Comparison of ENCODE assay signal across 9 mouse cellular contexts in the genomic region with DNA sequence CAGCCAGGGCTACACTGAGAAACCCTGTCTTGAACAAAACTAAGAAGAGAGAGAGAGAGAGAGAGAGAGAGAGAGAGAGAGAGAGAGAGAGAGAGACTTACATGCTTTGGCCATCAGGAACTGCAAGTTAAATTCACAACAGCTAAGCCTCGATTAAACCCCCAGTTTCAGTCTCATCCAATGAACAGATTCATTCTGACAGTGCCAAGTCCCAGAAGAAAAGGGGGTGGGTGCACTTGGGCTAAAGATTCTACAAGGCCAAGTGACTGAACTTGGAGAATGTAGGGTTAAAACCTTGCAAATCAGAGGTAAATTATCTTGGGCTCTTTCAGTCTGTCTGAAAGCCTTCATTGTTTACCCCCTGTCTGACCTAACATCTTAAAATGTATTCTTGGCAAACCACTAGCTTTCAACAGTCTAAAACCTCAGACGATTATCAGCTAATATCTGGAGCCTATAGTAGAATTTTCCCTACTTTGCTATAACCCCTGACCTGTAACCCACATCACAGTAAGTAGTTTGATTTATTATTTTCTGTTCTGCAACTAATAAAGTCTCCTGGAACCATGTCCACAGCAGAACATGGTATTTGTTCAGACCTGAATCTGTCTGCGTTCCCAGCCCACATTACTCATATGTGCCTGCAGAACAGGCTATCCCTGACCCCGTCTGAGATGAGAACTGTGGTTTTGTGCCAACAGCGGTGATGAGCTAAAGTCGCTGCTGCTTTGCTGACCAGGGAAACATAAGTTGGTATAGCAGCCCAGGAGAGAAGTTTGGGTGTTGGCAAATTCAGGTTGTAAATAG. TPM values are rescaled to one million over a fixed set of nuclear protein-coding genes. Genes with fewer than 3 reads are reported as not detected.
DNase-seq lines count a peak whose midpoint lies in the region; ATAC-seq lines count a peak whose summit lies in the region.
"Had no signal": no experiment of that assay in that cellular context is flagged by ENCODE, and none has a peak within 500 bp of the region (broad histone marks: within the 10 kb centered on the region; RNA-seq: fewer than 3 reads in every experiment).

No protein-coding gene starts in this region.

- peaks cover 26% of the 10 kb centered on the region for H3K4me1 ChIP-seq in hindbrain, embryonic 10.5 days (replicated peaks)
- peaks cover 7% of the 10 kb centered on the region for H3K4me1 ChIP-seq in hindbrain, embryonic 16.5 days (ENCODE audit: control insufficient read depth, insufficient read depth, low read depth, low read length)
- H3K4me1 ChIP-seq in hindbrain, embryonic 13.5 days (replicated peaks) = peaks cover 16% of the 10 kb centered on the region

- WGBS in hindbrain, embryonic 10.5 days = 68% methylated on average over 6 of the region's 6 CpGs
- 45% methylated on average over 6 of the region's 6 CpGs for whole genome bisulfite sequencing in hindbrain, embryonic 16.5 days
- 63% methylated on average over 6 of the region's 6 CpGs for WGBS in hindbrain, embryonic 13.5 days

- H3K9me3 ChIP-seq in hindbrain, embryonic 10.5 days = no peaks in the 10 kb centered on the region
- H3K9me3 ChIP-seq in hindbrain, embryonic 16.5 days (ENCODE audit: control insufficient read depth, low read length) = no peaks in the 10 kb centered on the region
- no peaks in the 10 kb centered on the region for H3K9me3 ChIP-seq in hindbrain, embryonic 13.5 days

- H3K4me3 ChIP-seq in hindbrain, embryonic 10.5 days = no peak overlapping the region
- H3K4me3 ChIP-seq in hindbrain, embryonic 16.5 days (ENCODE audit: low read length) = no peak overlapping the region
- no peak overlapping the region for H3K4me3 ChIP-seq in hindbrain, embryonic 13.5 days

- ATAC-seq in hindbrain, embryonic 16.5 days = no peak
- ATAC-seq in hindbrain, embryonic 13.5 days (ENCODE audit: low FRiP score) = no peak
- no peak for ATAC-seq in monocyte, adult 5-6 weeks (replicated peaks; ENCODE audit: insufficient number of reproducible peaks, low FRiP score, low TSS enrichment, poor library complexity, severe bottlenecking)
- no peak for ATAC-seq in erythroid progenitor cell, adult 5-6 weeks (replicated peaks; ENCODE audit: low FRiP score, poor library complexity, severe bottlenecking)

- DNase-seq in hindbrain, embryonic 10.5 days (ENCODE audit: low spot score) = no peak
- DNase-seq in 3T3-L1 (ENCODE audit: low read depth, low spot score) = peak; percentile 86
- peak; percentile 50 for DNase-seq in adrenal gland, postnatal 10 days
- no peak for DNase-seq in ovary, postnatal 14 days (ENCODE audit: low spot score)

- peak overlapping the region; percentile 74 for H3K27ac ChIP-seq in hindbrain, embryonic 10.5 days
- H3K27ac ChIP-seq in hindbrain, embryonic 16.5 days (ENCODE audit: low read depth, low read length) = no peak overlapping the region
- H3K27ac ChIP-seq in hindbrain, embryonic 13.5 days = peak overlapping the region; percentile 40
- H3K27ac ChIP-seq: liver, embryonic 14.5 days had no signal

- H3K9ac ChIP-seq in hindbrain, embryonic 16.5 days (ENCODE audit: low read depth, low read length) = no peak overlapping the region
- no peak overlapping the region for H3K9ac ChIP-seq in hindbrain, embryonic 13.5 days
- H3K9ac ChIP-seq: liver, embryonic 14.5 days had no signal

- H3K36me3 ChIP-seq in hindbrain, embryonic 10.5 days = no peaks in the 10 kb centered on the region
- no peaks in the 10 kb centered on the region for H3K36me3 ChIP-seq in hindbrain, embryonic 16.5 days (ENCODE audit: control insufficient read depth, insufficient read depth, low read length)
- no peaks in the 10 kb centered on the region for H3K36me3 ChIP-seq in hindbrain, embryonic 13.5 days

- no peaks in the 10 kb centered on the region for H3K27me3 ChIP-seq in hindbrain, embryonic 10.5 days (ENCODE audit: insufficient read depth, poor library complexity, severe bottlenecking)
- H3K27me3 ChIP-seq in hindbrain, embryonic 16.5 days (replicated peaks; ENCODE audit: control insufficient read depth, insufficient read depth, low read length) = no peaks in the 10 kb centered on the region
- H3K27me3 ChIP-seq in hindbrain, embryonic 13.5 days = no peaks in the 10 kb centered on the region

- H3K4me2 ChIP-seq in hindbrain, embryonic 16.5 days (ENCODE audit: low read length) = no peak overlapping the region
- no peak overlapping the region for H3K4me2 ChIP-seq in hindbrain, embryonic 13.5 days

RNA-seq across cellular contexts. Expression of a gene that starts 12.2 kb away (rescaled TPM):
- 1.6 and 3.1 TPM in 2 replicates for polyA plus RNA-seq in hindbrain, embryonic 10.5 days (2016; fragmentation: Nextera tagmentation; extraction: Ambion mirVana)
- polyA plus RNA-seq in hindbrain, embryonic 16.5 days (2015; fragmentation: Nextera tagmentation; extraction: Ambion mirVana) = 0.64 and 1.9 TPM in 2 replicates
- 1 to 10 TPM in 1 of 2 experiments, under 1 TPM in 1; 0.91 to 1.3 TPM for total RNA-seq in adrenal gland, postnatal 10 days (2021)
- 1.7 and 1.8 TPM in 2 replicates for polyA plus RNA-seq in hindbrain, embryonic 13.5 days (2015; fragmentation: Nextera tagmentation; extraction: Ambion mirVana)
- 2.7 to 7.1 TPM (median 4.3 TPM) in 3 replicates for total RNA-seq in monocyte, adult 5-6 weeks (2017)
- total RNA-seq in erythroid progenitor cell, adult 5-6 weeks (2015; ENCODE audit: low replicate concordance) = not detected in 2 replicates
- total RNA-seq in erythroid progenitor cell, adult 5-6 weeks (2017; ENCODE audit: low replicate concordance) = not detected in 2 replicates

RNA-seq across cellular contexts. Expression of a gene that starts 20.9 kb away (rescaled TPM):
- 2,694 and 3,395 TPM in 2 replicates for polyA plus RNA-seq in hindbrain, embryonic 10.5 days (2016; fragmentation: Nextera tagmentation; extraction: Ambion mirVana)
- 1,592 and 1,680 TPM in 2 replicates for polyA plus RNA-seq in hindbrain, embryonic 16.5 days (2015; fragmentation: Nextera tagmentation; extraction: Ambion mirVana)
- 100 to 1,000 TPM; 267 to 281 TPM for total RNA-seq in adrenal gland, postnatal 10 days (2021)
- polyA plus RNA-seq in hindbrain, embryonic 13.5 days (2015; fragmentation: Nextera tagmentation; extraction: Ambion mirVana) = 1,531 and 1,576 TPM in 2 replicates
- 37.4 to 54.1 TPM (median 41.4 TPM) in 3 replicates for total RNA-seq in monocyte, adult 5-6 weeks (2017)
- total RNA-seq in erythroid progenitor cell, adult 5-6 weeks (2015; ENCODE audit: low replicate concordance) = 49.4 and 54.9 TPM in 2 replicates
- 14.8 and 26.6 TPM in 2 replicates for total RNA-seq in erythroid progenitor cell, adult 5-6 weeks (2017; ENCODE audit: low replicate concordance)

RNA-seq across cellular contexts. Expression of a gene that starts 40.4 kb away (rescaled TPM):
- 284 and 332 TPM in 2 replicates for polyA plus RNA-seq in hindbrain, embryonic 10.5 days (2016; fragmentation: Nextera tagmentation; extraction: Ambion mirVana)
- 252 TPM in 2 replicates for polyA plus RNA-seq in hindbrain, embryonic 16.5 days (2015; fragmentation: Nextera tagmentation; extraction: Ambion mirVana)
- 10 to 100 TPM; 70.4 to 73.0 TPM for total RNA-seq in adrenal gland, postnatal 10 days (2021)
- polyA plus RNA-seq in hindbrain, embryonic 13.5 days (2015; fragmentation: Nextera tagmentation; extraction: Ambion mirVana) = 302 and 313 TPM in 2 replicates
- 16.2 to 31.0 TPM (median 19.4 TPM) in 3 replicates for total RNA-seq in monocyte, adult 5-6 weeks (2017)
- 50.1 and 67.9 TPM in 2 replicates for total RNA-seq in erythroid progenitor cell, adult 5-6 weeks (2015; ENCODE audit: low replicate concordance)
- 32.1 and 39.3 TPM in 2 replicates for total RNA-seq in erythroid progenitor cell, adult 5-6 weeks (2017; ENCODE audit: low replicate concordance)

RNA-seq across cellular contexts. Expression of a gene that starts 43.8 kb away (rescaled TPM):
- polyA plus RNA-seq in hindbrain, embryonic 10.5 days (2016; fragmentation: Nextera tagmentation; extraction: Ambion mirVana) = 7.9 and 8.5 TPM in 2 replicates
- 7.9 and 8.5 TPM in 2 replicates for polyA plus RNA-seq in hindbrain, embryonic 16.5 days (2015; fragmentation: Nextera tagmentation; extraction: Ambion mirVana)
- total RNA-seq in adrenal gland, postnatal 10 days (2021) = 10 to 100 TPM; 38.2 to 45.8 TPM
- polyA plus RNA-seq in hindbrain, embryonic 13.5 days (2015; fragmentation: Nextera tagmentation; extraction: Ambion mirVana) = 6.9 and 7.1 TPM in 2 replicates
- total RNA-seq in monocyte, adult 5-6 weeks (2017) = 9.0 to 12.5 TPM (median 10.7 TPM) in 3 replicates
- total RNA-seq in erythroid progenitor cell, adult 5-6 weeks (2015; ENCODE audit: low replicate concordance) = 18.4 and 20.5 TPM in 2 replicates
- total RNA-seq in erythroid progenitor cell, adult 5-6 weeks (2017; ENCODE audit: low replicate concordance) = 9.8 and 42.0 TPM in 2 replicates

RNA-seq across cellular contexts. Expression of a gene that starts 52.0 kb away (rescaled TPM):
- polyA plus RNA-seq in hindbrain, embryonic 10.5 days (2016; fragmentation: Nextera tagmentation; extraction: Ambion mirVana) = 9.3 and 13.1 TPM in 2 replicates
- 167 and 218 TPM in 2 replicates for polyA plus RNA-seq in hindbrain, embryonic 16.5 days (2015; fragmentation: Nextera tagmentation; extraction: Ambion mirVana)
- 1,000 to 10,000 TPM; 1,348 to 1,353 TPM for total RNA-seq in adrenal gland, postnatal 10 days (2021)
- 37.0 and 37.8 TPM in 2 replicates for polyA plus RNA-seq in hindbrain, embryonic 13.5 days (2015; fragmentation: Nextera tagmentation; extraction: Ambion mirVana)
- total RNA-seq in monocyte, adult 5-6 weeks (2017) = 1.4 to 5.9 TPM (median 5.8 TPM) in 3 replicates
- 101 and 127 TPM in 2 replicates for total RNA-seq in erythroid progenitor cell, adult 5-6 weeks (2015; ENCODE audit: low replicate concordance)
- 40.2 and 60.3 TPM in 2 replicates for total RNA-seq in erythroid progenitor cell, adult 5-6 weeks (2017; ENCODE audit: low replicate concordance)

Comparison
In these comparisons a context has a peak if more than half of its experiments do, and no peak if none do; other contexts are left out.
1. DNase-seq: peak in 3T3-L1 (single experiment) and adrenal gland, postnatal 10 days (single experiment); none in hindbrain, embryonic 10.5 days (single experiment) and ovary, postnatal 14 days (single experiment).